Mouse (Mus musculus): ENCODE results near the gene Pkd1l2.

DNA sequence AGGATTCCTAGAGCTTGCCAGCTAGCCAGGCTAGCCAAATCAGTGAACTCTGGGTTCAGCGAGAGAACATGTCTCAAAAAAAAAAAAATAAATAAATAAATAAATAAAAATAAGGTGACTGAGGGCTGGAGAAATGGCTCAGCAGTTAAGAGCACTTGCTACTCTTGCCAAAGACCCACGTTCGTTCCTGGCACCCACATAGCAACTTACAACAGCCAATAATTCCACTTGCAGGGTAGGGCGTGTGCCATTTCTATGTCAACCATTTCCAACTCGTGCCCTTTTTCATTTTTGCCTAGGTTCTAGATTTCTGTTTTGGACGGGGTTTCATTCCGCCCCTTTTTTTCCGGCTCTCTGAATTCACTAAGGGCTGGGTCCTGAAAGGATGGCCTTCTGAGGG is 104.2 kb downstream of the Pkd1l2 start:
- TF ChIP-seq USF1 (IDR thresholded peaks at IDR 0.05; ENCODE audit: low read depth) (no peak), CTCF (IDR thresholded peaks at IDR 0.05; ENCODE audit: control insufficient read depth, insufficient read depth, insufficient read length) (no peak), MAX (IDR thresholded peaks at IDR 0.05) (no peak), MYOD1 (IDR thresholded peaks at IDR 0.05; ENCODE audit: control insufficient read depth, insufficient read length, low read depth) (no peak), FOSL1 (IDR thresholded peaks at IDR 0.05; ENCODE audit: insufficient read depth, low read length, poor library complexity, severe bottlenecking) (no peak), CEBPB (IDR thresholded peaks at IDR 0.05; ENCODE audit: low read depth) (no peak)
